Mouse (Mus musculus) midbrain, embryonic 13.5 days (tissue): ENCODE results near the gene Synj1. TPM values are rescaled to one million over a fixed set of nuclear protein-coding genes. Genes with fewer than 3 reads are reported as not detected.

Experiments
- ATAC-seq: fragments of 200-750 bp; cut with Nextera tagmentation; 2 replicates; pipeline ENCODE4 v1.8.0; 2017; ENCODE audit warnings: mild to moderate bottlenecking, moderate TSS enrichment, moderate library complexity
- H3K27ac ChIP-seq: fragments of 300-500 bp; sonication (generic); 2 replicates; pipeline ENCODE4 v1.5.1; 2015; ENCODE audit warnings: inconsistent platforms, mild to moderate bottlenecking, moderate library complexity
- H3K27me3 ChIP-seq: fragments of 300-500 bp; sonication (generic); 2 replicates; pipeline ENCODE4 v1.6.1; 2015; ENCODE audit warnings: mild to moderate bottlenecking, inconsistent platforms
- H3K36me3 ChIP-seq: fragments of 300-500 bp; sonication (generic); 2 replicates; pipeline ENCODE4 v1.6.1; 2015; ENCODE audit warnings: mild to moderate bottlenecking, inconsistent platforms
- H3K4me1 ChIP-seq: fragments of 300-500 bp; sonication (generic); replicated peaks from 2 replicates; pipeline ENCODE4 v1.6.1; 2015; ENCODE audit warnings: inconsistent platforms
- H3K4me2 ChIP-seq: fragments of 300-500 bp; sonication (generic); replicated peaks from 2 replicates; pipeline ENCODE4 v1.6.1; 2015; ENCODE audit warnings: moderate library complexity, mild to moderate bottlenecking, inconsistent platforms
- H3K4me3 ChIP-seq: fragments of 300-500 bp; sonication (generic); replicated peaks from 2 replicates; pipeline ENCODE4 v1.5.1; 2015; ENCODE audit warnings: mild to moderate bottlenecking, inconsistent platforms
- H3K9ac ChIP-seq: fragments of 300-500 bp; sonication (generic); replicated peaks from 2 replicates; pipeline ENCODE4 v1.6.1; 2015; ENCODE audit warnings: mild to moderate bottlenecking, inconsistent platforms
- H3K9me3 ChIP-seq: fragments of 300-500 bp; sonication (generic); 2 replicates; pipeline ENCODE4 v1.6.1; 2016; ENCODE audit warnings: mild to moderate bottlenecking, inconsistent platforms
- WGBS: fragments of 180-500 bp; shearing (Covaris S2); methylation state at CpG from one replicate; pipeline ENCODE4 v1.1.7; 2015; 5-methylcytosine and 5-hydroxymethylcytosine counted together
- polyA plus RNA-seq: library from polyadenylated mRNA; unstranded; fragments of >200 nt; fragmentation: Nextera tagmentation; extraction: Ambion mirVana; gene quantifications from 2 replicates; pipeline ENCODE4 v1.2.1, GENCODE M21; 2015

Synj1 gene
- polyA plus RNA-seq, 1 experiment from 2014 or later, result 33.6 TPM

DNA sequence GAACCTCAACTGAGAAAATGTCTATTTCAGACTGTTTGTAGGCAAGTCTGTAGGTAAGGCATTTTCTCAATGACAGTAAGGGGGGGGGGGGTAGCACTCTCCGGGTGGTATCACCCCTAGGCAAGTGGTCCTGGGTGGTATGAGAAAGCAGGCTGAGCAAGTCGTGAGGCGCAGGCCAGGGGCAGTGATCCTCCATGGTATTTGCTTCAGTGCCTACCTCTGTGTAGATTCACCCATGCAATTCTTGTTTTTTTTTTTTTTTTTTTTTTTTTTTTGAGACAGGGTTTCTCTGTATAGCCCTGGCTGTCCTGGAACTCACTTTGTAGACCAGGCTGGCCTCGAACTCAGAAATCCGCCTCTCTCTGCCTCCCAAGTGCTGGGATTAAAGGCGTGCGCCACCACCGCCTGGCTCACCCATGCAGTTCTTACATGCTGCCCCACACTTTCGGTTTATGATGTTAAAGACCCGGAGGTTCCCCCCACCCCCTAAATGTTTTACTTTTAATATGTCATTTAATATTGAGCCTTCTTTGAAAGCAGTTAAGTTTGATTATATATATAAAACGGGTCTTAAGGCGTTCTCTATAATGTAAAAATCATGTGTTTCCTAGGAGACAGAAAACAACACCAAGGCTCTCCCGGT, 77.5 kb downstream of the Synj1 start:
- Histone ChIP-seq H3K4me3 (peak overlapping the region; percentile 88), H3K4me2 (peak overlapping the region; percentile 81), H3K4me1 (peaks cover 15% of the 10 kb centered on the region), H3K27me3 (no peaks in the 10 kb centered on the region), H3K36me3 (peaks cover 29% of the 10 kb centered on the region), H3K27ac (peak overlapping the region; percentile 92; the same call in 1 of the 2 replicates), H3K9ac (peak overlapping the region; percentile 87), H3K9me3 (no peaks in the 10 kb centered on the region)
- no peak for ATAC-seq
- WGBS, result 28% methylated on average over 13 of the region's 13 CpGs

GRCm38 (mm10) chr16:90927446-90927845, 83.7 kb downstream of the Synj1 start:
- H3K36me3 ChIP-seq, result peaks cover 49% of the 10 kb centered on the region
- no peak overlapping the region for H3K4me2 ChIP-seq
- H3K27ac ChIP-seq, result no peak overlapping the region
- 85% methylated on average over 4 of the region's 4 CpGs for WGBS
- H3K4me1 ChIP-seq, result no peaks in the 10 kb centered on the region
- no peak for ATAC-seq
- no peaks in the 10 kb centered on the region for H3K27me3 ChIP-seq
- no peak overlapping the region for H3K4me3 ChIP-seq
- no peak overlapping the region for H3K9ac ChIP-seq
- no peaks in the 10 kb centered on the region for H3K9me3 ChIP-seq

GRCm38 (mm10) chr16:90925461-90925860, 85.6 kb downstream of the Synj1 start:
- H3K4me1 ChIP-seq, result 0 out of 2 replicates have a peak, but pooled peaks cover 6% of the 10 kb centered on the region
- no peak overlapping the region for H3K4me2 ChIP-seq
- ATAC-seq, result peak; percentile 43; the same call in 1 of the 2 replicates
- no peak overlapping the region for H3K27ac ChIP-seq
- 35% methylated on average over 5 of the region's 5 CpGs for WGBS
- no peaks in the 10 kb centered on the region for H3K9me3 ChIP-seq
- H3K27me3 ChIP-seq, result no peaks in the 10 kb centered on the region
- no peak overlapping the region for H3K9ac ChIP-seq
- peaks cover 48% of the 10 kb centered on the region for H3K36me3 ChIP-seq
- no peak overlapping the region for H3K4me3 ChIP-seq

DNA sequence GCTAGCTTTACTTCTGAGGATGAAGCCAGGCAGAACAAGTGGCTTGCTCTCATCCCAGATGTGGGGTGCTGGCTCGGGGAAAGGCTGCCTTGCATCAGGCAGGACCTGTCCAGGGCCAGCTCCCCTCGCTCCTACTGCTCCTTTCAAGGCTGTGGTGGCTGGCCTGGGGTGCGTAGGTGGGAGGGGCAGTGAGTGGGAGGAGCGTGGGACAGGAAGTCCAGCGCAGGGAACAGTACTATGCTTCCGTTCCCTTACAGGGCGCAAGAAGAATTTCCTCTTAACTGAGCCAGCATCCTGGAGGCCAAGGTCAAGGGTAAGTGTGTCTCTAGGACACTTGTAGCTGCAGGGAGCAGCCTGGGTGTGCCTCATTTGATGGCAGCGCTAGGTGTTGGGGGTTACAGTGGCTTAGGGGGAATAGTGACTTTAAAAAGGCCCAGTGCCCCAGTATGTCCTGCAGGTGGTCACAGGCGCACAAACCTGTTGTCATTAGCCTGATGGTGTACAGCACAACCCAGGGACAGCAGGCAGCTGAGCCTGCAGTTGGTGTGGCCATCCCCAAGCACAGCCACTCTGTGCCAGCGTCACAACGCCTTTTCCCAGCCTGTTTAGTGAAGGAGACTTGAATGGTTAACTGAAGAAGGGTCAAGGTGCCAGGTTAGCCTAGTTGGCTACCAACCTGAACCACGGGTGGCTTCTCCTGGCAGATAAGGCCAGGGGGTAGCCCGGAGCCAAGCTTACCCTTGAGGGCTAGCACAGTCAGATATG, 86.3 kb downstream of the Synj1 start:
- H3K27me3 ChIP-seq, result no peaks in the 10 kb centered on the region
- 0 out of 2 replicates have a peak, but pooled peaks cover 6% of the 10 kb centered on the region for H3K4me1 ChIP-seq
- peaks cover 41% of the 10 kb centered on the region for H3K36me3 ChIP-seq
- H3K4me3 ChIP-seq, result no peak overlapping the region
- no peak overlapping the region for H3K4me2 ChIP-seq
- no peak overlapping the region for H3K9ac ChIP-seq
- no peak for ATAC-seq
- no peak overlapping the region for H3K27ac ChIP-seq
- H3K9me3 ChIP-seq, result no peaks in the 10 kb centered on the region
- WGBS, result 91% methylated on average over 13 of the region's 13 CpGs

DNA sequence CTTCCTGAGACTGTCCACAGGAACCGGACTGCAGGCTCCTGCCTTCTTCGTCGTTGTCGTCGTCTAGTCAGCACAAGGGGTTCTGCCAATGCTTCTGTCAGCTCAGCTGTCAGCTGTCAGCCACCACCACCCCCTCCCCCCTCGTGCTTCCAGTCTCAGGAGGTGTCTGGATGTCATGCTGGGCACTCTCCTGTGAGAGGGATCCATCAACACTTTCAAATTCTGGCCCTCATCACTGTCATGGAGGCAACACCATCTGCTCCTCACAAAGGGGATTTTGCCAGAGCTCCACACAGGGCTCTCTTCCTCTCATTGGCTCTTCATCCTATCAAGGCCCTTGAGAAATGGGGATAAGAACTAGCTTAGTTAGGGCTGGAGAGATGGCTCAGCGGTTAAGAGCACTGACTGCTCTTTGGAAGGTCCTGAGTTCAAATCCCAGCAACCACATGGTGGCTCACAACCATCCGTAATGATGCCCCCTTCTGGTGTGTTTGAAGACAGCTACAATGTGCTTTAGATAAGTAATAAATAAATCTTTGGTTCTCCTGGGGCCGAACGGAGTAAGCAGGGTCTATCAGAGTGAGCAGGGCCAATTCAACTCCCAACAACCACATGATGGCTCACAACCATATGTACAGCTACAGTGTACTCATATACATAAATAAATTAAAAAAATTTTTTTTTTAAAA, 89.5 kb downstream of the Synj1 start:
- no peak overlapping the region for H3K9ac ChIP-seq
- WGBS, result 55% methylated on average over 10 of the region's 10 CpGs
- H3K4me2 ChIP-seq, result no peak overlapping the region

GRCm38 (mm10) chr16:90917156-90917555, 94.0 kb downstream of the Synj1 start:
- Histone ChIP-seq H3K36me3 (peaks cover under 1% of the 10 kb centered on the region; the same call in 1 of the 2 replicates), H3K9ac (no peak overlapping the region), H3K4me3 (no peak overlapping the region), H3K4me1 (0 out of 2 replicates have a peak, but pooled peaks cover 6% of the 10 kb centered on the region), H3K27ac (no peak overlapping the region), H3K4me2 (no peak overlapping the region), H3K9me3 (no peaks in the 10 kb centered on the region), H3K27me3 (no peaks in the 10 kb centered on the region)
- no peak for ATAC-seq
- WGBS, result 78% methylated on average over 8 of the region's 8 CpGs

More for the DNA sequence above, 89.5 kb downstream of the Synj1 start:
- Histone ChIP-seq H3K27me3 (no peaks in the 10 kb centered on the region), H3K4me3 (no peak overlapping the region), H3K36me3 (peaks cover 17% of the 10 kb centered on the region), H3K27ac (no peak overlapping the region), H3K9me3 (no peaks in the 10 kb centered on the region), H3K4me1 (0 out of 2 replicates have a peak, but pooled peaks cover 6% of the 10 kb centered on the region)
- ATAC-seq, result peak; percentile 52; the same call in 1 of the 2 replicates

DNA sequence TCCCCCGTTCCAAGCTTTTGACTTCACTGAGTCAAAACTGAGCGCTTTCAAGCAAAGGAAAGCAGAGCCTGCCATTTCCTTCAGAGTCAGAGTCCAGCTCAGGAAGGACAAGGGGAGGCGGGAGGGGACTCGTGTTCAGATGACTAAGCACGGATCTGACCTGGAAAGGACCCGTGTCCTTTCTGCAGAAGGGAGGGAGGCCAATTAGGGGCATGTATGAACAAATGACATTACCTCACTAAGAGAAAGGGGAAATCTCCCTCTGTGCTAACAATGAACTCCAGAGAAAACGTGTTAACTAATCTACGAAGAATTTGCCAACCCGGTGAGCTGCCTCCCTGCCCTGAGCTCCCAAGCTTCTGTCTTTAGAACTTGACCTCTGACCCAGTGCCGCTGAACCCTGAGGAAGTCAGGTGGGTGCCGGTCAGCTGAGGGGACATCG, 95.0 kb downstream of the Synj1 start:
- Histone ChIP-seq H3K4me2 (no peak overlapping the region), H3K4me1 (0 out of 2 replicates have a peak, but pooled peaks cover under 1% of the 10 kb centered on the region), H3K9me3 (no peaks in the 10 kb centered on the region), H3K27me3 (no peaks in the 10 kb centered on the region), H3K9ac (no peak overlapping the region), H3K36me3 (no peaks in the 10 kb centered on the region), H3K4me3 (no peak overlapping the region), H3K27ac (no peak overlapping the region)
- ATAC-seq, result no peak
- 39% methylated on average over 12 of the region's 12 CpGs for WGBS

DNA sequence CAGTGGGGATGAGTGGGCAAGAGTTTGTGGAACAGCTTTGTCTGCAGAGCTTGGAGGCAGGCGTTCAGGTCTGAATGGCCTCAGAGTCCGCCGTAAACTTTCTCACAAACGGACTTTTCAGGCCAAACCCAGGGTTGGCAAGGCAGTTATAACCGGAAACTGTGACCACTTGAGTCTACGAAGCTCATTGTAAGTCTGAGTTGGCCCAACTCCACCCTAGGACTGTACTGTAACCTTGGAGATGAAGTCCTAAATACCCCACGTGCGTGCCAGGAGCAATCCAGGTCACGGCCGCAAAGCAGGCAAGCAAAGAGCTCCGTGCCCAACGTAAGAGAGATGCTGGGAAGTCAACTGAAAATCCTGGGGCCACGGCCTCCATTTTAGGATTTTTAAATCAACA, 99.3 kb downstream of the Synj1 start:
- H3K4me2 ChIP-seq, result no peak overlapping the region
- H3K36me3 ChIP-seq, result no peaks in the 10 kb centered on the region
- 96% methylated on average over 13 of the region's 13 CpGs for WGBS
- H3K9me3 ChIP-seq, result no peaks in the 10 kb centered on the region
- H3K4me1 ChIP-seq, result no peaks in the 10 kb centered on the region
- no peak overlapping the region for H3K9ac ChIP-seq
- H3K27me3 ChIP-seq, result no peaks in the 10 kb centered on the region
- no peak overlapping the region for H3K4me3 ChIP-seq
- no peak overlapping the region for H3K27ac ChIP-seq
- ATAC-seq, result no peak

DNA sequence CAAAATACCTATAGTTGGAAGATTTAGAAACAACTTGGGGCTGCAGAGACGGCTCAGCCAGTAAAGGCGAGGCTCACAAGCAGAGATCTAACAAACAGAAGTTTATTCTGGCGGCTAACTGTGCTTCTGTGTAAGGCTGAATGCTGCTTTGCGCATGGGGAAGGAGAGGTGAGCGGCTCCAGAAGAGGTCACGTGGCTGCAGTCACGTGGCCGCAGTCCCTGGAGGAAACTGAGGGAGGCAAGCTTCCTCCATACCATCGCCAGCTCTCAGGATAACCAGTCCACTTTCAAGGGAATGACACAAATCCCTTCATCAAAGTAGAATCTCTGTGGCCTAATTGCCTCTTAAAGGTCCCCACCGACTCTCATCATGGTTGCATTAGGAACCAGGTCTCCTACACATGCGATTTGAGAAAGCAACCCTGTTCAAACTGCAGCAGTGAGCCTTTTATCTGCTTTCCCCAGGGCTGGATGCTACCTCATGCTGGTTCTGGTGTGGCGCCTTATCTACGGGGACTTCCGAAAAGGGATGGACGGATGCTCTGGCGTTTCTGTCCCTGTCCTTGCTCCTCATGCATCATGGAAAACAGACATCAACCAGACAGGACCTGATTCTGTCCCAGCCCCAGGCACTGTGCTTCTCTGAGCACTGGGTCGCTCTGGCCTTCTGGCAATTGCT, 100.1 kb downstream of the Synj1 start:
- no peak overlapping the region for H3K4me2 ChIP-seq
- WGBS, result 81% methylated on average over 17 of the region's 17 CpGs
- H3K9me3 ChIP-seq, result no peaks in the 10 kb centered on the region
- no peaks in the 10 kb centered on the region for H3K4me1 ChIP-seq
- no peaks in the 10 kb centered on the region for H3K27me3 ChIP-seq
- ATAC-seq, result no peak
- no peak overlapping the region for H3K4me3 ChIP-seq
- no peak overlapping the region for H3K27ac ChIP-seq
- H3K36me3 ChIP-seq, result no peaks in the 10 kb centered on the region
- H3K9ac ChIP-seq, result no peak overlapping the region

GRCm38 (mm10) chr16:90907250-90907649, 103.9 kb downstream of the Synj1 start:
- no peak for ATAC-seq
- 68% methylated on average over 7 of the region's 7 CpGs for WGBS
- H3K36me3 ChIP-seq, result no peaks in the 10 kb centered on the region

DNA sequence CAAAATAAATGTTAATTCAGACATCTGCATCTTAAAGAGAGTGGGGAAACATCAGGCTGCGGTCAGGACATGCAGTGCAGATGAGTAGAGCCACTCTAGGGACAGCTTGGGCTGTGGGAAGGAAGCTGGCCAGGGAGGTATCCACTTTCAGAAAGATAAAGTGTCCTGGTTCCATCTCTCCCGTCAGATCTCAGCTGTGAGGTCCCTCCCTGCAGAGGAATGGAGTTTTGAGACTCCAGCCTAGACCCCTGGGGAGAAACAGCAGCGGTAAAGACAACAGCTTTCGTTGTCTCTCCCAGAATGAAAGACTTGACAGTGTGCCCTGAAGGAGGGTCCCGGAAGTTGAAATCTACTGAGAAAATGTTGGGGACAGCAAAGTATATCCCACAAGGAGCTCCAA, 107.8 kb downstream of the Synj1 start:
- Histone ChIP-seq H3K27ac (no peak overlapping the region), H3K4me1 (no peaks in the 10 kb centered on the region), H3K27me3 (no peaks in the 10 kb centered on the region), H3K4me3 (no peak overlapping the region), H3K9me3 (no peaks in the 10 kb centered on the region), H3K9ac (no peak overlapping the region), H3K4me2 (no peak overlapping the region), H3K36me3 (no peaks in the 10 kb centered on the region)
- WGBS, result 42% methylated on average over 5 of the region's 5 CpGs
- ATAC-seq, result no peak

More at GRCm38 (mm10) chr16:90907250-90907649, 103.9 kb downstream of the Synj1 start:
- no peak overlapping the region for H3K27ac ChIP-seq
- no peaks in the 10 kb centered on the region for H3K4me1 ChIP-seq
- no peak overlapping the region for H3K4me3 ChIP-seq
- H3K27me3 ChIP-seq, result no peaks in the 10 kb centered on the region
- no peaks in the 10 kb centered on the region for H3K9me3 ChIP-seq
- no peak overlapping the region for H3K4me2 ChIP-seq
- no peak overlapping the region for H3K9ac ChIP-seq
